Mouse (Mus musculus) MEL (cell line): ENCODE data around the gene Ikzf1.
A peak's percentile ranks its signal among the peaks of the same experiment; 100 is the strongest.

Experiments
- CTCF ChIP-seq, 3 experiments: IDR thresholded peaks in 2 of 3; conservative IDR thresholded peaks in 1 of 3; 2 replicates each; pipeline ENCODE4 v1.5.1; 2011 to 2012; ENCODE audit warnings: low read length in 3 of 3, low read depth in 2 of 3, mild to moderate bottlenecking in 2 of 3, improper control_type of control experiment in 1 of 3, inconsistent platforms in 1 of 3, mixed read lengths in 1 of 3, moderate library complexity in 1 of 3; ENCODE audit not compliant: control insufficient read depth in 1 of 3, insufficient read depth in 1 of 3, poor library complexity in 1 of 3, severe bottlenecking in 1 of 3
- E2F4 ChIP-seq: IDR thresholded peaks from 2 replicates; pipeline ENCODE4 v1.6.1; 2011; ENCODE audit warnings: low read depth, low read length, improper control_type of control experiment, borderline replicate concordance
- EP300 ChIP-seq, 2 experiments: IDR thresholded peaks; 2 replicates each; pipeline ENCODE4 v1.6.1; 2011; ENCODE audit warnings: improper control_type of control experiment in 2 of 2, low read length in 2 of 2, low read depth in 1 of 2, mild to moderate bottlenecking in 1 of 2
- GATA1 ChIP-seq: IDR thresholded peaks from 2 replicates; pipeline ENCODE4 v1.6.1; 2011; ENCODE audit warnings: low read depth, low read length, improper control_type of control experiment
- JUND ChIP-seq: IDR thresholded peaks from 2 replicates; pipeline ENCODE4 v1.6.1; 2011; ENCODE audit warnings: low read depth, mild to moderate bottlenecking, improper control_type of control experiment, low read length
- POLR2A ChIP-seq, 2 experiments: IDR thresholded peaks; 2 replicates each; pipeline ENCODE4 v1.6.1; 2011 to 2012; ENCODE audit warnings: low read length in 2 of 2, mild to moderate bottlenecking in 2 of 2, control low read depth in 1 of 2, improper control_type of control experiment in 1 of 2, low read depth in 1 of 2, moderate library complexity in 1 of 2; ENCODE audit not compliant: control insufficient read depth in 1 of 2, insufficient read depth in 1 of 2, poor library complexity in 1 of 2
- POLR2AphosphoS5 ChIP-seq: IDR thresholded peaks from 2 replicates; pipeline ENCODE4 v1.6.1; 2012; ENCODE audit warnings: low read depth, borderline replicate concordance, mild to moderate bottlenecking, inconsistent platforms, low read length, moderate library complexity, mixed read lengths
- RCOR1 ChIP-seq: IDR thresholded peaks from 2 replicates; pipeline ENCODE4 v1.6.1; 2012; ENCODE audit warnings: low read depth, mild to moderate bottlenecking, inconsistent platforms, low read length, improper control_type of control experiment
- TCF12 ChIP-seq: IDR thresholded peaks from 2 replicates; pipeline ENCODE4 v1.6.1; 2014; ENCODE audit warnings: low read depth, mild to moderate bottlenecking, inconsistent platforms, low read length, improper control_type of control experiment, moderate library complexity
- ZC3H11A ChIP-seq: IDR thresholded peaks from 2 replicates; pipeline ENCODE4 v1.6.1; 2012; ENCODE audit warnings: low read depth, mild to moderate bottlenecking, inconsistent platforms, low read length, improper control_type of control experiment

GRCm38 (mm10) chr11:11741574-11741973 lies 56.8 kb downstream of the Ikzf1 start:
- TF ChIP-seq RCOR1, result no peak
- TF ChIP-seq JUND, result no peak
- no peak for TF ChIP-seq E2F4
- no peak for TF ChIP-seq TCF12
- TF ChIP-seq CTCF (IDR thresholded peaks at IDR 0.05 in 2 of 3, conservative IDR thresholded peaks at IDR 0.05 in 1 of 3; ENCODE audit: control insufficient read depth in 1 of 3, insufficient read depth in 1 of 3, low read depth in 2 of 3, low read length in 3 of 3, poor library complexity in 1 of 3, severe bottlenecking in 1 of 3), result no peak
- no peak for TF ChIP-seq GATA1
- TF ChIP-seq POLR2A (IDR thresholded peaks at IDR 0.05; ENCODE audit: control insufficient read depth in 1 of 2, insufficient read depth in 1 of 2, low read depth in 1 of 2, low read length in 2 of 2, poor library complexity in 1 of 2), result no peak
- no peak for TF ChIP-seq ZC3H11A
- TF ChIP-seq POLR2AphosphoS5, result no peak
- peak in 1 of 2 experiments; percentile 41; a peak in 1 of 4 replicates for TF ChIP-seq EP300 (IDR thresholded peaks at IDR 0.05; ENCODE audit: low read depth in 1 of 2, low read length in 2 of 2)
